Mouse (Mus musculus) lung, embryonic 14.5 days (tissue): Measurements from ENCODE around the gene Hoxc9. TPM values are rescaled to one million over a fixed set of nuclear protein-coding genes. Genes with fewer than 3 reads are reported as not detected.

Source experiments
- ATAC-seq: fragments of 200-750 bp; cut with Nextera tagmentation; 2 replicates; pipeline ENCODE4 v1.8.0; 2017; ENCODE audit warnings: mild to moderate bottlenecking, moderate TSS enrichment, moderate library complexity; ENCODE audit not compliant: insufficient read depth
- DNase-seq: peaks from one replicate; pipeline ENCODE4 v3.0.0-alpha.2; 2015
- H3K27ac ChIP-seq: fragments of 300-500 bp; sonication (generic); 2 replicates; pipeline ENCODE4 v1.5.1; 2014; ENCODE audit warnings: low read depth, mild to moderate bottlenecking, moderate library complexity
- H3K27me3 ChIP-seq: fragments of 300-500 bp; sonication (generic); 2 replicates; pipeline ENCODE4 v1.6.1; 2014; ENCODE audit warnings: low read length, control low read depth; ENCODE audit not compliant: insufficient read depth
- H3K36me3 ChIP-seq: fragments of 300-500 bp; sonication (generic); 2 replicates; pipeline ENCODE4 v1.6.1; 2014; ENCODE audit warnings: control low read depth; ENCODE audit not compliant: insufficient read depth
- H3K4me1 ChIP-seq: fragments of 300-500 bp; sonication (generic); 2 replicates; pipeline ENCODE4 v1.6.1; 2014; ENCODE audit warnings: antibody characterized with exemption, control low read depth; ENCODE audit not compliant: insufficient read depth
- H3K4me2 ChIP-seq: fragments of 300-500 bp; sonication (generic); 2 replicates; pipeline ENCODE4 v1.6.1; 2014; ENCODE audit warnings: mild to moderate bottlenecking
- H3K4me3 ChIP-seq: fragments of 300-500 bp; sonication (generic); 2 replicates; pipeline ENCODE4 v1.5.1; 2014; ENCODE audit warnings: low read depth, low read length
- H3K9ac ChIP-seq: fragments of 300-500 bp; sonication (generic); 2 replicates; pipeline ENCODE4 v1.6.1; 2014
- H3K9me3 ChIP-seq: fragments of 300-500 bp; sonication (generic); 2 replicates; pipeline ENCODE4 v1.6.1; 2016; ENCODE audit warnings: low read depth, low read length, control low read depth
- CTCF ChIP-seq: IDR thresholded peaks from 2 replicates; pipeline ENCODE4 v1.5.1; 2016; ENCODE audit warnings: antibody characterized with exemption, low read depth
- WGBS: fragments of 180-500 bp; shearing (Covaris S2); extraction: QIAGEN DNeasy Blood & Tissue Kit; methylation state at CpG from one replicate; pipeline ENCODE4 v1.1.7; 2014; 5-methylcytosine and 5-hydroxymethylcytosine counted together
- polyA plus RNA-seq: library from polyadenylated mRNA; unstranded; fragments of >200 nt; fragmentation: Nextera tagmentation; extraction: Ambion mirVana; gene quantifications from 2 replicates; pipeline ENCODE4 v1.2.1, GENCODE M21; 2014

The Hoxc9 gene
- polyA plus RNA-seq, 1 experiment from 2014 or later, result not detected

GRCm38 (mm10) chr15:102978615-102979515, 2.6 kb downstream of the Hoxc9 start:
- no peak for TF ChIP-seq CTCF
- Histone ChIP-seq H3K4me2 (no peak overlapping the region), H3K4me3 (no peak overlapping the region), H3K27ac (no peak overlapping the region), H3K4me1 (0 out of 2 replicates have a peak, but pooled peaks cover 2% of the 10 kb centered on the region), H3K9me3 (no peaks in the 10 kb centered on the region), H3K27me3 (peaks cover 100% of the 10 kb centered on the region), H3K9ac (no peak overlapping the region), H3K36me3 (no peaks in the 10 kb centered on the region)
- 1% methylated on average over 13 of the region's 13 CpGs for WGBS
- DNase-seq, result no peak
- ATAC-seq, result no peak

GRCm38 (mm10) chr15:102979936-102980335, 3.7 kb downstream of the Hoxc9 start:
- Histone ChIP-seq H3K36me3 (no peaks in the 10 kb centered on the region), H3K9ac (no peak overlapping the region), H3K4me1 (0 out of 2 replicates have a peak, but pooled peaks cover 2% of the 10 kb centered on the region), H3K9me3 (no peaks in the 10 kb centered on the region), H3K4me3 (no peak overlapping the region), H3K27me3 (peaks cover 100% of the 10 kb centered on the region), H3K4me2 (no peak overlapping the region), H3K27ac (no peak overlapping the region)
- WGBS, result 0% methylated on average over 1 of the region's 1 CpGs
- TF ChIP-seq CTCF, result no peak
- no peak for ATAC-seq
- DNase-seq, result no peak

- WGBS, result 5% methylated on average over 11 of the region's 11 CpGs
- no peak for TF ChIP-seq CTCF
- 0 out of 2 replicates have a peak, but pooled peaks cover 2% of the 10 kb centered on the region for H3K4me1 ChIP-seq
- ATAC-seq (no peak), DNase-seq (no peak)
- no peak overlapping the region for H3K27ac ChIP-seq
- H3K4me2 ChIP-seq, result no peak overlapping the region
- no peaks in the 10 kb centered on the region for H3K9me3 ChIP-seq
- no peaks in the 10 kb centered on the region for H3K36me3 ChIP-seq
- no peak overlapping the region for H3K9ac ChIP-seq
- H3K27me3 ChIP-seq, result peaks cover 100% of the 10 kb centered on the region
- no peak overlapping the region for H3K4me3 ChIP-seq
Observed at GRCm38 (mm10) chr15:102980352-102980751, 4.1 kb downstream of the Hoxc9 start.

GRCm38 (mm10) chr15:102980912-102981311, 4.7 kb downstream of the Hoxc9 start:
- TF ChIP-seq CTCF, result no peak
- H3K4me3 ChIP-seq, result peak overlapping the region; percentile 26; the same call in 1 of the 2 replicates
- no peak for ATAC-seq
- H3K9ac ChIP-seq, result no peak overlapping the region
- H3K36me3 ChIP-seq, result no peaks in the 10 kb centered on the region
- no peak overlapping the region for H3K27ac ChIP-seq
- 0% methylated on average over 14 of the region's 14 CpGs for WGBS
- no peaks in the 10 kb centered on the region for H3K9me3 ChIP-seq
- H3K27me3 ChIP-seq, result peaks cover 100% of the 10 kb centered on the region
- DNase-seq, result no peak
- H3K4me2 ChIP-seq, result peak overlapping the region; percentile 46; the same call in 1 of the 2 replicates
- H3K4me1 ChIP-seq, result 0 out of 2 replicates have a peak, but pooled peaks cover 2% of the 10 kb centered on the region

DNA sequence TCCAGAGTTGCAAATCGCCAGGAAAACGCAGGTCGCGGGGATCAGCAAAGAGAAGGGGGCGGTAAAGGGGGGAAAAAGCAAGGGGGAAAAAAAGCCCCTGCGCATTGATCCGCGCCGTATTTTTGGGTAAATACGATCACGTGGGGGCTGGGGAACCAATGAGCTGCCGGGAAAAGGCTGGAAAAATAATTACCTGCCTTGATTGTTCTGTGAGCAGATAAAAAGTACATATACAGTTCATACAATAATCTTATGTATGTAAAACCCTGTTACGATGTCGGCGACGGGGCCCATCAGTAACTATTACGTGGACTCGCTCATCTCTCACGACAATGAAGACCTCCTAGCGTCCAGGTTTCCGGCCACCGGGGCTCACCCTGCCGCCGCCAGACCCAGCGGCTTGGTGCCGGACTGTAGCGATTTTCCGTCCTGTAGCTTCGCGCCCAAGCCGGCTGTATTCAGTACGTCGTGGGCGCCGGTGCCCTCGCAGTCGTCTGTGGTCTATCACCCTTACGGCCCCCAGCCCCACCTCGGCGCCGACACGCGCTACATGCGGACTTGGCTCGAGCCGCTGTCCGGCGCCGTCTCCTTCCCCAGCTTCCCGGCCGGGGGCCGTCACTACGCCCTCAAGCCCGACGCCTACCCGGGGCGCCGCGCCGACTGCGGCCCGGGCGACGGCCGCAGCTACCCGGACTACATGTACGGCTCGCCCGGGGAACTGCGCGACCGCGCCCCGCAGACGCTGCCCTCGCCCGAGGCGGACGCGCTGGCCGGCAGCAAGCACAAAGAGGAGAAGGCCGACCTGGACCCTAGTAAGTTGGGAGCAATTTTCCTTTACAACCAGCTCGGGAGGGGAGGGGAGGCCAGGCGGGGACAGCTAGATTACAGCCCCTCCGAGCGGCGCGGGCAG, 5.4 kb downstream of the Hoxc9 start:
- H3K27ac ChIP-seq, result no peak overlapping the region
- WGBS, result under 1% methylated on average over 88 of the region's 88 CpGs
- H3K4me1 ChIP-seq, result 0 out of 2 replicates have a peak, but pooled peaks cover 2% of the 10 kb centered on the region
- no peaks in the 10 kb centered on the region for H3K9me3 ChIP-seq
- peak overlapping the region; percentile 26 for H3K4me3 ChIP-seq
- TF ChIP-seq CTCF, result no peak
- DNase-seq (no peak), ATAC-seq (0 out of 2 replicates have a peak, but pooled peaks have one; percentile 25)
- H3K9ac ChIP-seq, result no peak overlapping the region
- peak overlapping the region; percentile 46 for H3K4me2 ChIP-seq
- no peaks in the 10 kb centered on the region for H3K36me3 ChIP-seq
- H3K27me3 ChIP-seq, result peaks cover 100% of the 10 kb centered on the region

GRCm38 (mm10) chr15:102983716-102984115, 7.5 kb downstream of the Hoxc9 start:
- Histone ChIP-seq H3K36me3 (no peaks in the 10 kb centered on the region), H3K9me3 (no peaks in the 10 kb centered on the region), H3K4me1 (0 out of 2 replicates have a peak, but pooled peaks cover 2% of the 10 kb centered on the region), H3K4me2 (no peak overlapping the region), H3K27ac (no peak overlapping the region), H3K27me3 (peaks cover 100% of the 10 kb centered on the region), H3K9ac (no peak overlapping the region), H3K4me3 (no peak overlapping the region)
- 2% methylated on average over 12 of the region's 12 CpGs for WGBS
- no peak for DNase-seq
- no peak for TF ChIP-seq CTCF
- no peak for ATAC-seq
